Mouse (Mus musculus) midbrain, postnatal 0 days (tissue): ENCODE results near the gene Mospd3. TPM values are rescaled to one million over a fixed set of nuclear protein-coding genes. Genes with fewer than 3 reads are reported as not detected.
A peak's percentile ranks its signal among the peaks of the same experiment; 100 is the strongest.

Source experiments
- ATAC-seq: fragments of 200-750 bp; cut with Nextera tagmentation; 2 replicates; pipeline ENCODE4 v1.8.0; 2017; ENCODE audit warnings: moderate number of reproducible peaks, mild to moderate bottlenecking, moderate TSS enrichment, moderate library complexity; ENCODE audit not compliant: low FRiP score
- DNase-seq: peaks from one replicate; pipeline ENCODE4 v3.0.0-alpha.2; 2015; ENCODE audit warnings: low spot score
- H3K27ac ChIP-seq: fragments of 300-500 bp; sonication (generic); 2 replicates; pipeline ENCODE4 v1.5.1; 2014; ENCODE audit warnings: low read depth, mild to moderate bottlenecking, low read length, mixed read lengths
- H3K27me3 ChIP-seq: fragments of 300-500 bp; sonication (generic); 2 replicates; pipeline ENCODE4 v1.6.1; 2014; ENCODE audit warnings: low read length, control low read depth, mixed read lengths; ENCODE audit not compliant: insufficient read depth
- H3K36me3 ChIP-seq: fragments of 300-500 bp; sonication (generic); 2 replicates; pipeline ENCODE4 v1.6.1; 2014; ENCODE audit warnings: low read length, control low read depth, mixed read lengths; ENCODE audit not compliant: insufficient read depth
- H3K4me1 ChIP-seq: fragments of 300-500 bp; sonication (generic); 2 replicates; pipeline ENCODE4 v1.6.1; 2014; ENCODE audit warnings: mild to moderate bottlenecking, control low read depth, antibody characterized with exemption, low read length, mixed read lengths; ENCODE audit not compliant: insufficient read depth
- H3K4me2 ChIP-seq: fragments of 300-500 bp; sonication (generic); 2 replicates; pipeline ENCODE4 v1.6.1; 2014; ENCODE audit warnings: low read depth, mild to moderate bottlenecking, low read length, mixed read lengths; ENCODE audit not compliant: poor library complexity, severe bottlenecking
- H3K4me3 ChIP-seq: fragments of 300-500 bp; sonication (generic); 2 replicates; pipeline ENCODE4 v1.5.1; 2014; ENCODE audit warnings: low read depth, mild to moderate bottlenecking, low read length, moderate library complexity
- H3K9ac ChIP-seq: fragments of 300-500 bp; sonication (generic); replicated peaks from 2 replicates; pipeline ENCODE4 v1.6.1; 2014; ENCODE audit warnings: mild to moderate bottlenecking, low read length, moderate library complexity, mixed read lengths; ENCODE audit not compliant: poor library complexity, severe bottlenecking
- H3K9me3 ChIP-seq: fragments of 300-500 bp; sonication (generic); 2 replicates; pipeline ENCODE4 v1.6.1; 2016; ENCODE audit warnings: low read length, control low read depth
- CTCF ChIP-seq: IDR thresholded peaks from 2 replicates; pipeline ENCODE4 v1.5.1; 2016; ENCODE audit warnings: antibody characterized with exemption, mild to moderate bottlenecking
- WGBS: fragments of 180-500 bp; shearing (Covaris S2); extraction: QIAGEN DNeasy Blood & Tissue Kit; methylation state at CpG from one replicate; pipeline ENCODE4 v1.1.7; 2014; 5-methylcytosine and 5-hydroxymethylcytosine counted together
- polyA plus RNA-seq: library from polyadenylated mRNA; unstranded; fragments of >200 nt; fragmentation: Nextera tagmentation; extraction: Ambion mirVana; gene quantifications from 2 replicates; pipeline ENCODE4 v1.2.1, GENCODE M21; 2015
- total RNA-seq: library from RNA; depleted of rRNA; stranded (reverse); fragments of >200 nt; gene quantifications from 2 replicates; pipeline ENCODE4 v1.2.3, GENCODE M21; 2014

Mospd3 gene
- total and polyA plus RNA-seq, 2 experiments from 2014 or later = 18.5 to 71.3 TPM

GRCm38 (mm10) chr5:137582702-137583101, 18.2 kb downstream of the Mospd3 start:
- peak; percentile 15; the same call in 1 of the 2 replicates for ATAC-seq

GRCm38 (mm10) chr5:137580246-137580645, 20.6 kb downstream of the Mospd3 start:
- Histone ChIP-seq H3K9ac (no peak overlapping the region), H3K9me3 (no peaks in the 10 kb centered on the region), H3K4me1 (no peaks in the 10 kb centered on the region), H3K4me2 (no peak overlapping the region), H3K4me3 (no peak overlapping the region), H3K27ac (no peak overlapping the region), H3K27me3 (no peaks in the 10 kb centered on the region), H3K36me3 (no peaks in the 10 kb centered on the region)
- no peak for TF ChIP-seq CTCF
- DNase-seq (no peak), ATAC-seq (no peak)
- 82% methylated on average over 6 of the region's 6 CpGs for WGBS

More at GRCm38 (mm10) chr5:137582702-137583101, 18.2 kb downstream of the Mospd3 start:
- 46% methylated on average over 8 of the region's 8 CpGs for WGBS
- Histone ChIP-seq H3K4me2 (peak overlapping the region; percentile 53), H3K9ac (peak overlapping the region; percentile 64; the same call in 1 of the 2 replicates), H3K4me1 (no peaks in the 10 kb centered on the region), H3K9me3 (0 out of 2 replicates have a peak, but pooled peaks cover 2% of the 10 kb centered on the region), H3K36me3 (no peaks in the 10 kb centered on the region), H3K27ac (peak overlapping the region; percentile 84), H3K27me3 (no peaks in the 10 kb centered on the region), H3K4me3 (peak overlapping the region; percentile 34; the same call in 1 of the 2 replicates)
- TF ChIP-seq CTCF = no peak
- DNase-seq = no peak

GRCm38 (mm10) chr5:137574470-137574901, 26.4 kb downstream of the Mospd3 start:
- Histone ChIP-seq H3K27me3 (no peaks in the 10 kb centered on the region), H3K4me1 (no peaks in the 10 kb centered on the region), H3K27ac (0 out of 2 replicates have a peak overlapping the region, but pooled peaks have one; percentile 3), H3K4me2 (peak overlapping the region; percentile 49), H3K9me3 (no peaks in the 10 kb centered on the region), H3K9ac (peak overlapping the region; percentile 39; the same call in 1 of the 2 replicates), H3K36me3 (no peaks in the 10 kb centered on the region), H3K4me3 (peak overlapping the region; percentile 29)
- ATAC-seq (peak; percentile 44), DNase-seq (peak; percentile 38)
- 11% methylated on average over 27 of the region's 27 CpGs for WGBS
- TF ChIP-seq CTCF = peak; percentile 51

GRCm38 (mm10) chr5:137570691-137571586, 29.9 kb downstream of the Mospd3 start:
- Histone ChIP-seq H3K9ac (no peak overlapping the region), H3K36me3 (peaks cover 15% of the 10 kb centered on the region), H3K4me3 (no peak overlapping the region), H3K4me2 (no peak overlapping the region), H3K27ac (no peak overlapping the region), H3K4me1 (no peaks in the 10 kb centered on the region), H3K9me3 (no peaks in the 10 kb centered on the region), H3K27me3 (no peaks in the 10 kb centered on the region)
- 87% methylated on average over 17 of the region's 17 CpGs for WGBS
- TF ChIP-seq CTCF = no peak
- ATAC-seq (peak; percentile 36; the same call in 1 of the 2 replicates), DNase-seq (no peak)

- H3K27me3 ChIP-seq = no peaks in the 10 kb centered on the region
- ATAC-seq (no peak), DNase-seq (no peak)
- TF ChIP-seq CTCF = no peak
- H3K4me1 ChIP-seq = no peaks in the 10 kb centered on the region
- no peaks in the 10 kb centered on the region for H3K9me3 ChIP-seq
- no peak overlapping the region for H3K27ac ChIP-seq
- H3K4me3 ChIP-seq = no peak overlapping the region
- H3K4me2 ChIP-seq = no peak overlapping the region
- peaks cover 21% of the 10 kb centered on the region for H3K36me3 ChIP-seq
- H3K9ac ChIP-seq = no peak overlapping the region
- 47% methylated on average over 7 of the region's 7 CpGs for WGBS
These were observed 30.7 kb downstream of the Mospd3 start for GRCm38 (mm10) chr5:137570181-137570580.

- no peak for TF ChIP-seq CTCF
- H3K4me1 ChIP-seq = no peaks in the 10 kb centered on the region
- no peak within 1 kb of the TSS for H3K9ac ChIP-seq
- H3K4me3 ChIP-seq = no peak within 1 kb of the TSS
- no peaks in the 10 kb centered on the region for H3K27me3 ChIP-seq
- H3K36me3 ChIP-seq = peaks cover 23% of the 10 kb centered on the region
- no peak for ATAC-seq
- DNase-seq = no peak
- no peak within 1 kb of the TSS for H3K27ac ChIP-seq
- no peaks in the 10 kb centered on the region for H3K9me3 ChIP-seq
- 36% methylated on average over 9 of the region's 9 CpGs for WGBS
- H3K4me2 ChIP-seq = no peak within 1 kb of the TSS
These were observed 31.2 kb downstream of the Mospd3 start, which contains the start of gene Tfr2 for GRCm38 (mm10) chr5:137569665-137570064. Gene Tfr2 (plus strand): TSS chr5:137569840.
